ENCODE assay signal across 14 mouse cellular contexts in the genomic region with DNA sequence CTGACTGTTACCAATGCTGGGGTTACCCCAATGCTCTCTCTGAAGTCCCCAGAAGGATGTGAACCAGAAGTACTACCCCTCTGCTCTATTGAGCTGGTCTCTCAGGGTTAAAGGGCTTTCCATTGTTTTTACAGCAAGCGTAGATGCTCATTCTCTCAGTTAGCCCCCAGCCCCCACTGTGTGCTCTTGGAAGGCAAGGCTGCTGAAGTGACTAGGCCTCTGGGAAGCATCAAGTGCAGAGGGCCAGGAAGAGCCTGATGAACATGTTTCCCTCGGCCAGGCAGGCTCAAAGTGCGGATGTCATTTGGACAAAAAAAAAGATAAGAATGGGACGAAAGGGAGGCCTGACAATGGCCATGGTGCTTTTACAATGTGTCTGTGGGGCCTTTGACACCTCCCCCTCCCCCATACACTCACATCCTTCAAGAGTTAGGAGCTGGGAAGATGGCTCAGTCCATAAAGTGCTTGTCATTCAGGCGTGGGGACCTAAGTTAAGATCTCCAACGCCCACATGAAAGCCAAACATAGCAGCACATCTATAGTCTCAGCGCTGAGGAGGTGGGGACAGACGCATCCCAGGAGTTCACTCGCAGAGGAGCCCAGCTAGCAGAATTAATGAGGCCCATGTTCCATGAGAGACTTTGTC.
DNase-seq lines count a peak whose midpoint lies in the region; ATAC-seq and TF ChIP-seq lines count a peak whose summit lies in the region.
"Had no signal": no experiment of that assay in that cellular context is flagged by ENCODE, and none has a peak within 500 bp of the region (broad histone marks: within the 10 kb centered on the region; RNA-seq: fewer than 3 reads in every experiment).

No protein-coding gene starts in this region.

- no peak for TF ChIP-seq CTCF in gastrocnemius, adult 2 months (IDR thresholded peaks at IDR 0.05)

- intact Hi-C loops in gastrocnemius, adult 2 months (cut with DNase I): no loop called here
- intact Hi-C loops in gastrocnemius, postnatal 14 days (cut with DNase I; ENCODE audit: low total_unique reads): no loop called here
- intact Hi-C loops in left cerebral cortex, postnatal 14 days (cut with DNase I): no loop called here

- ATAC-seq in hindbrain, embryonic 13.5 days (ENCODE audit: low FRiP score): no peak
- no peak for ATAC-seq in midbrain, embryonic 13.5 days
- ATAC-seq: hindbrain, postnatal 0 days; Patski had no signal

- no peak overlapping the region; the same call in 1 of the 2 replicates for H3K9ac ChIP-seq in hindbrain, embryonic 13.5 days
- H3K9ac ChIP-seq in midbrain, embryonic 13.5 days (replicated peaks): no peak overlapping the region

- no peak overlapping the region for H3K27ac ChIP-seq in gastrocnemius, adult 2 months
- peak overlapping the region; percentile 65 for H3K27ac ChIP-seq in hindbrain, embryonic 10.5 days
- H3K27ac ChIP-seq in hindbrain, embryonic 13.5 days: no peak overlapping the region
- H3K27ac ChIP-seq in midbrain, embryonic 13.5 days: no peak overlapping the region
- H3K27ac ChIP-seq: hindbrain, postnatal 0 days had no signal

- no peak overlapping the region for H3K4me2 ChIP-seq in hindbrain, embryonic 13.5 days
- no peak overlapping the region for H3K4me2 ChIP-seq in midbrain, embryonic 13.5 days (replicated peaks)

- no peaks in the 10 kb centered on the region for H3K36me3 ChIP-seq in hindbrain, embryonic 10.5 days
- H3K36me3 ChIP-seq in hindbrain, embryonic 13.5 days: no peaks in the 10 kb centered on the region
- no peaks in the 10 kb centered on the region for H3K36me3 ChIP-seq in midbrain, embryonic 13.5 days

- H3K9me3 ChIP-seq in hindbrain, embryonic 10.5 days: no peaks in the 10 kb centered on the region
- no peaks in the 10 kb centered on the region for H3K9me3 ChIP-seq in hindbrain, embryonic 13.5 days
- no peaks in the 10 kb centered on the region for H3K9me3 ChIP-seq in midbrain, embryonic 13.5 days

- peaks cover 37% of the 10 kb centered on the region for H3K4me1 ChIP-seq in hindbrain, embryonic 10.5 days (replicated peaks)
- H3K4me1 ChIP-seq in hindbrain, embryonic 13.5 days (replicated peaks): peaks cover 22% of the 10 kb centered on the region
- H3K4me1 ChIP-seq in midbrain, embryonic 13.5 days (replicated peaks): peaks cover 21% of the 10 kb centered on the region

- peaks cover 3% of the 10 kb centered on the region; the same call in 1 of the 2 replicates for H3K27me3 ChIP-seq in hindbrain, embryonic 10.5 days (ENCODE audit: insufficient read depth, poor library complexity, severe bottlenecking)
- no peaks in the 10 kb centered on the region for H3K27me3 ChIP-seq in hindbrain, embryonic 13.5 days
- no peaks in the 10 kb centered on the region for H3K27me3 ChIP-seq in midbrain, embryonic 13.5 days
- H3K27me3 ChIP-seq: Patski had no signal

- H3K4me3 ChIP-seq in gastrocnemius, adult 2 months: no peak overlapping the region
- H3K4me3 ChIP-seq in hindbrain, embryonic 10.5 days: no peak overlapping the region
- H3K4me3 ChIP-seq in hindbrain, embryonic 13.5 days: no peak overlapping the region
- no peak overlapping the region for H3K4me3 ChIP-seq in midbrain, embryonic 13.5 days (replicated peaks)
- H3K4me3 ChIP-seq: myocyte had no signal

- 43% methylated on average over 9 of the region's 9 CpGs for WGBS in hindbrain, embryonic 10.5 days
- 42% methylated on average over 9 of the region's 9 CpGs for WGBS in hindbrain, embryonic 13.5 days
- WGBS in midbrain, embryonic 13.5 days: 59% methylated on average over 9 of the region's 9 CpGs

- DNase-seq in gastrocnemius, adult 2 months: peak; percentile 4
- DNase-seq in gastrocnemius, postnatal 14 days: no peak
- DNase-seq in hindbrain, embryonic 10.5 days (ENCODE audit: low spot score): no peak
- DNase-seq in brain, adult 2 months (ENCODE audit: low read depth, low spot score): peak; percentile 86
- DNase-seq in left cerebral cortex, postnatal 14 days (ENCODE audit: low spot score in 2 of 2): peak; percentile 66 to 77
- no peak for DNase-seq in kidney, postnatal 14 days
- DNase-seq: kidney, adult 18-20 months; liver; lung, postnatal 14 days had no signal

Comparison
In these comparisons a context has a peak if more than half of its experiments do, and no peak if none do; other contexts are left out.
1. DNase-seq: peak in gastrocnemius, adult 2 months (single experiment), brain, adult 2 months (single experiment) and left cerebral cortex, postnatal 14 days (2 of 2); none in gastrocnemius, postnatal 14 days (single experiment), hindbrain, embryonic 10.5 days (single experiment) and kidney, postnatal 14 days (single experiment).